Mouse (Mus musculus) E14TG2a.4 (cell line): ENCODE results near the gene Thrb.

Experiments
- CTCF ChIP-seq: conservative IDR thresholded peaks from 2 replicates; pipeline ENCODE4 v1.5.1; 2014; ENCODE audit warnings: low read length
- NANOG ChIP-seq: IDR thresholded peaks from 2 replicates; pipeline ENCODE4 v1.6.1; 2014; ENCODE audit warnings: borderline replicate concordance, low read length, mixed read lengths

DNA sequence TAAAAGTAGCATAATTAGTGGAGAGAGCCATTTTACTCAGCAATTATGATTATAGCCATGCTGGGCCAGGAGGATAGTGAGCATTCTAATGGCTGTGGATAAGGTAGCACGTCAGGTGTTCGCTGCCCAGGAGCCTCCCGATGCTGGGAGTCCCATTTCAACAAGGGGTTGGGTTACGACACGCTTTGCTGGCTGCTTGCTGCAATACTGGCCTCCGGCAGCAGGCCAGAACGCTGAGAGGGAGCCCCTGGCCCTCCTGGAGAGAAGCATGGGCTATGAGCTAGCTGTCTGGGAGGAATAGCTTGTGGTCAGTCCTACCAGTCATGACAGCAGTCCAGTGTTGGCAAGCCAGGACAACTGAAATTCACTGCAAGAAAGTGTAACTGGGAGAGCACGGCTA is 187.2 kb downstream of the Thrb start:
- TF ChIP-seq CTCF (no peak), NANOG (no peak)
